Mouse (Mus musculus) forebrain, postnatal 0 days (tissue): ENCODE measurements around the gene Sec22a. TPM values are rescaled to one million over a fixed set of nuclear protein-coding genes. Genes with fewer than 3 reads are reported as not detected.

Experiments used
- ATAC-seq: fragments of 200-750 bp; cut with Nextera tagmentation; 2 replicates; pipeline ENCODE4 v1.8.0; 2017; ENCODE audit warnings: mild to moderate bottlenecking, moderate library complexity
- DNase-seq: peaks from one replicate; pipeline ENCODE4 v3.0.0-alpha.2; 2015
- H3K27ac ChIP-seq: fragments of 300-500 bp; sonication (generic); 2 replicates; pipeline ENCODE4 v1.5.1; 2014; ENCODE audit warnings: low read depth, mild to moderate bottlenecking, antibody characterized with exemption, low read length, moderate library complexity, mixed read lengths
- H3K27me3 ChIP-seq: fragments of 300-500 bp; sonication (generic); 2 replicates; pipeline ENCODE4 v1.6.1; 2014; ENCODE audit warnings: mild to moderate bottlenecking, low read length, mixed read lengths; ENCODE audit not compliant: insufficient read depth
- H3K36me3 ChIP-seq: fragments of 300-500 bp; sonication (generic); 2 replicates; pipeline ENCODE4 v1.6.1; 2014; ENCODE audit warnings: mild to moderate bottlenecking, moderate library complexity; ENCODE audit not compliant: insufficient read depth
- H3K4me1 ChIP-seq: fragments of 300-500 bp; sonication (generic); 2 replicates; pipeline ENCODE4 v1.6.1; 2014; ENCODE audit warnings: antibody characterized with exemption; ENCODE audit not compliant: insufficient read depth
- H3K4me2 ChIP-seq: fragments of 300-500 bp; sonication (generic); 2 replicates; pipeline ENCODE4 v1.6.1; 2014; ENCODE audit warnings: low read depth, mild to moderate bottlenecking, moderate library complexity
- H3K4me3 ChIP-seq: fragments of 300-500 bp; sonication (generic); 2 replicates; pipeline ENCODE4 v1.5.1; 2014; ENCODE audit warnings: low read depth, low read length, mixed read lengths
- H3K9ac ChIP-seq: fragments of 300-500 bp; sonication (generic); 2 replicates; pipeline ENCODE4 v1.6.1; 2014; ENCODE audit warnings: mild to moderate bottlenecking
- H3K9me3 ChIP-seq: fragments of 300-500 bp; sonication (generic); 2 replicates; pipeline ENCODE4 v1.6.1; 2016; ENCODE audit warnings: low read length
- CTCF ChIP-seq: sonication (generic); IDR thresholded peaks from 2 replicates; pipeline ENCODE4 v1.5.1; 2016; ENCODE audit warnings: antibody characterized with exemption, control low read depth, low read depth
- WGBS: fragments of 180-500 bp; shearing (Covaris S2); extraction: QIAGEN DNeasy Blood & Tissue Kit; methylation state at CpG from one replicate; pipeline ENCODE4 v1.1.7; 2014; 5-methylcytosine and 5-hydroxymethylcytosine counted together
- polyA plus RNA-seq: library from polyadenylated mRNA; unstranded; fragments of >200 nt; fragmentation: Nextera tagmentation; extraction: Ambion mirVana; gene quantifications from 2 replicates; pipeline ENCODE4 v1.2.1, GENCODE M21; 2015
- total RNA-seq: library from RNA; depleted of rRNA; stranded (reverse); fragments of >200 nt; gene quantifications from 2 replicates; pipeline ENCODE4 v1.2.3, GENCODE M21; 2014

The Sec22a gene
- total and polyA plus RNA-seq, 2 experiments from 2014 or later = 30.0 to 45.6 TPM

- DNase-seq (no peak), ATAC-seq (no peak)
- TF ChIP-seq CTCF = no peak
- Histone ChIP-seq H3K9me3 (no peaks in the 10 kb centered on the region), H3K9ac (no peak overlapping the region), H3K4me2 (no peak overlapping the region), H3K4me3 (no peak overlapping the region), H3K27ac (no peak overlapping the region), H3K27me3 (no peaks in the 10 kb centered on the region), H3K36me3 (peaks cover 31% of the 10 kb centered on the region), H3K4me1 (no peaks in the 10 kb centered on the region)
- WGBS = 93% methylated on average over 5 of the region's 5 CpGs
These were observed 59.3 kb downstream of the Sec22a start for GRCm38 (mm10) chr16:35304416-35304815.

- no peaks in the 10 kb centered on the region for H3K4me1 ChIP-seq
- no peak overlapping the region for H3K4me2 ChIP-seq
- H3K9me3 ChIP-seq = no peaks in the 10 kb centered on the region
- no peaks in the 10 kb centered on the region for H3K27me3 ChIP-seq
- H3K9ac ChIP-seq = no peak overlapping the region
- WGBS = 91% methylated on average over 6 of the region's 6 CpGs
- H3K27ac ChIP-seq = no peak overlapping the region
- ATAC-seq = no peak
- H3K4me3 ChIP-seq = no peak overlapping the region
- peaks cover 36% of the 10 kb centered on the region for H3K36me3 ChIP-seq
- DNase-seq = no peak
- no peak for TF ChIP-seq CTCF
These were observed 60.0 kb downstream of the Sec22a start for GRCm38 (mm10) chr16:35303721-35304120.

- H3K9ac ChIP-seq = no peak overlapping the region
- WGBS = 55% methylated on average over 7 of the region's 7 CpGs
These were observed 61.1 kb downstream of the Sec22a start for GRCm38 (mm10) chr16:35302441-35303280.

GRCm38 (mm10) chr16:35300156-35300555, 63.6 kb downstream of the Sec22a start:
- DNase-seq (no peak), ATAC-seq (no peak)
- Histone ChIP-seq H3K4me1 (no peaks in the 10 kb centered on the region), H3K27ac (no peak overlapping the region), H3K36me3 (peaks cover 43% of the 10 kb centered on the region), H3K4me3 (no peak overlapping the region), H3K4me2 (no peak overlapping the region), H3K9ac (no peak overlapping the region), H3K9me3 (no peaks in the 10 kb centered on the region), H3K27me3 (no peaks in the 10 kb centered on the region)
- WGBS = 85% methylated on average over 6 of the region's 6 CpGs
- TF ChIP-seq CTCF = no peak

More at GRCm38 (mm10) chr16:35302441-35303280, 61.1 kb downstream of the Sec22a start:
- no peaks in the 10 kb centered on the region for H3K9me3 ChIP-seq
- no peak overlapping the region for H3K4me2 ChIP-seq
- no peaks in the 10 kb centered on the region for H3K4me1 ChIP-seq
- no peak overlapping the region for H3K4me3 ChIP-seq
- H3K27me3 ChIP-seq = no peaks in the 10 kb centered on the region
- no peak for ATAC-seq
- TF ChIP-seq CTCF = no peak
- no peak overlapping the region for H3K27ac ChIP-seq
- peaks cover 45% of the 10 kb centered on the region for H3K36me3 ChIP-seq
- DNase-seq = no peak

GRCm38 (mm10) chr16:35297786-35298185, 65.9 kb downstream of the Sec22a start:
- no peaks in the 10 kb centered on the region for H3K27me3 ChIP-seq
- DNase-seq (no peak), ATAC-seq (no peak)
- no peaks in the 10 kb centered on the region for H3K4me1 ChIP-seq
- peaks cover 41% of the 10 kb centered on the region for H3K36me3 ChIP-seq
- H3K9me3 ChIP-seq = no peaks in the 10 kb centered on the region
- TF ChIP-seq CTCF = no peak
- WGBS = 73% methylated on average over 5 of the region's 5 CpGs
- no peak overlapping the region for H3K4me2 ChIP-seq
- H3K27ac ChIP-seq = no peak overlapping the region
- no peak overlapping the region for H3K9ac ChIP-seq
- H3K4me3 ChIP-seq = no peak overlapping the region

- ATAC-seq (no peak), DNase-seq (no peak)
- no peak overlapping the region for H3K27ac ChIP-seq
- no peak overlapping the region for H3K9ac ChIP-seq
- peaks cover 42% of the 10 kb centered on the region for H3K36me3 ChIP-seq
- no peak overlapping the region for H3K4me3 ChIP-seq
- 87% methylated on average over 5 of the region's 5 CpGs for WGBS
- H3K4me2 ChIP-seq = no peak overlapping the region
- no peak for TF ChIP-seq CTCF
- H3K9me3 ChIP-seq = no peaks in the 10 kb centered on the region
- H3K27me3 ChIP-seq = no peaks in the 10 kb centered on the region
- H3K4me1 ChIP-seq = no peaks in the 10 kb centered on the region
These were observed 76.5 kb downstream of the Sec22a start for GRCm38 (mm10) chr16:35287244-35287643.

GRCm38 (mm10) chr16:35285821-35286220, 77.9 kb downstream of the Sec22a start:
- no peak for ATAC-seq
- H3K4me3 ChIP-seq = no peak overlapping the region
- H3K36me3 ChIP-seq = peaks cover 35% of the 10 kb centered on the region
- no peak for TF ChIP-seq CTCF
- H3K27me3 ChIP-seq = no peaks in the 10 kb centered on the region
- no peak overlapping the region for H3K27ac ChIP-seq
- H3K9ac ChIP-seq = no peak overlapping the region
- WGBS = 70% methylated on average over 9 of the region's 9 CpGs
- no peaks in the 10 kb centered on the region for H3K4me1 ChIP-seq
- no peak for DNase-seq
- H3K4me2 ChIP-seq = no peak overlapping the region
- H3K9me3 ChIP-seq = no peaks in the 10 kb centered on the region
